Mouse (Mus musculus) R1 (cell line): Measurements from ENCODE around the gene Ddrgk1.

ENCODE experiments used
- DNase-seq: peaks from one replicate; pipeline ENCODE4 v3.0.0-alpha.2; 2018; ENCODE audit warnings: low read depth, low spot score

Ddrgk1 gene

GRCm38 (mm10) chr2:130664102-130664701 is at the start of gene Ddrgk1:
Ddrgk1 (minus strand) TSS chr2:130664659.
- DNase-seq, result peak; percentile 99

- DNase-seq, result no peak
Observed at GRCm38 (mm10) chr2:130707057-130707456, 42.6 kb upstream of the Ddrgk1 start.

GRCm38 (mm10) chr2:130706602-130707001 is 42.1 kb upstream of the Ddrgk1 start:
- DNase-seq, result no peak

- no peak for DNase-seq
Observed at GRCm38 (mm10) chr2:130705178-130705577, 40.7 kb upstream of the Ddrgk1 start.

- peak; percentile 23 for DNase-seq
Observed at GRCm38 (mm10) chr2:130704040-130705001, 39.9 kb upstream of the Ddrgk1 start.

GRCm38 (mm10) chr2:130697821-130698266 is 33.4 kb upstream of the Ddrgk1 start:
- peak; percentile 85 for DNase-seq

- peak; percentile 97 for DNase-seq
Observed at GRCm38 (mm10) chr2:130697153-130697810, 32.8 kb upstream of the Ddrgk1 start, which contains the start of gene Slc4a11. Slc4a11 (minus strand) TSS chr2:130697519.

- DNase-seq, result peak; percentile 83
Observed at GRCm38 (mm10) chr2:130696700-130697152, 32.3 kb upstream of the Ddrgk1 start.

GRCm38 (mm10) chr2:130693563-130693962 is 29.1 kb upstream of the Ddrgk1 start:
- DNase-seq, result no peak

- DNase-seq, result no peak
Observed at GRCm38 (mm10) chr2:130689011-130689410, 24.6 kb upstream of the Ddrgk1 start.

- DNase-seq, result peak; percentile 56
Observed at GRCm38 (mm10) chr2:130685426-130685825, 21.0 kb upstream of the Ddrgk1 start.

- no peak for DNase-seq
Observed at GRCm38 (mm10) chr2:130681531-130681930, 17.1 kb upstream of the Ddrgk1 start.

- no peak for DNase-seq
Observed at GRCm38 (mm10) chr2:130679899-130680298, 15.4 kb upstream of the Ddrgk1 start.

- DNase-seq, result no peak
Observed at GRCm38 (mm10) chr2:130679154-130679553, 14.7 kb upstream of the Ddrgk1 start.

GRCm38 (mm10) chr2:130677211-130677610 is 12.8 kb upstream of the Ddrgk1 start:
- no peak for DNase-seq

GRCm38 (mm10) chr2:130667559-130667958 is 3.1 kb upstream of the Ddrgk1 start, which contains the start of gene Itpa:
Itpa (plus strand) TSS chr2:130667610.
- peak; percentile 95 for DNase-seq

GRCm38 (mm10) chr2:130663342-130663741 is 1.1 kb downstream of the Ddrgk1 start:
- DNase-seq, result no peak

- DNase-seq, result no peak
Observed at GRCm38 (mm10) chr2:130658530-130658929, 5.9 kb downstream of the Ddrgk1 start.

GRCm38 (mm10) chr2:130657541-130657940 is 6.9 kb downstream of the Ddrgk1 start:
- DNase-seq, result no peak

GRCm38 (mm10) chr2:130656536-130656935 is 7.9 kb downstream of the Ddrgk1 start:
- no peak for DNase-seq

- no peak for DNase-seq
Observed at GRCm38 (mm10) chr2:130655660-130656339, 8.7 kb downstream of the Ddrgk1 start.
